Mouse (Mus musculus) left cerebral cortex, adult 9 months (tissue): ENCODE data around the gene Herc3.
"Not testable (repeated sequence)": the region's sequence is repeated elsewhere in the genome, so short reads cannot be mapped to it uniquely, and the experiment has no call there.

Experiments used
- DNase-seq, 2 experiments: peaks; one replicate each; pipeline ENCODE4 v3.0.0; 2022; ENCODE audit warnings: low spot score in 2 of 2

Gene Herc3

DNA sequence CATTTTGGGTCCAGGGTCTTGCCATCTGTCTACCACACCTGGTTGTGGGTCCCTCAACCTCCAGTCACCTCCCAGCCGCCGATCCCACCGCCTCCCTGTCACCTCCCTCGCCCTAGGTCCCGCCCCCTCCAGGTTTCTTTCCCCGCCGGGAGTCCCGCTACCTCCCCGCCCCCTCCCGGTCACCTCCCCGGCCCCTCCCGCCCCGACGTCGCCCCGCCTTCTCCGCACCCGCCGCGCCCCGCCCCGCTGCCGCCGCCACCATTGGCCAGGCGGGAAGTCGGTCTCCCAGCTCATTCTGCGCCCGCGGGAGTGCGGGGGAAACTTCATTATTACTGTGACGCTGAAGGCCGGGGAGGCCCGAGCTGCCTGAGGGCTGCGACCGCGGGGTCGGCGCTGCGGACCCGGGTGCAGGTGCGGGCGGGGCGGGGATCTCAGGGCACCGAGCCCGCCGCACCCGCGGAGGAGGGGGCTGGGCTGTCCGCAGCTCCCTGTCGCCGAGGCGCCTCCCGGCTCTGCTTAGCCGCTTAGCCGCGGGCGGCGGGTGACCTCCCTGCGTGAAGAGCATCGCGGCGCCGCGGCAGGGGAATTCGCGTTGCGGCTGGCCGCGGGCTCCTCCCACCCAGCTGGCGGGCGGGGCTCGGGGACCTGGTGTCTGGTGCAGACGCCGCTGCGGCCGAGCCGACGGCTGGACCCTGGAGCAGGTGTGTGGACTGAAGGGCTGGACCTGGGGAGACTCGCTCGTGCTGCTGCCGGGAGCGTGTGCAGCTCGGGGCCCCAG lies at the start of gene Herc3:
Herc3 (plus strand) TSS at position 234 of the 778 bp plus-strand sequence.
- DNase-seq, result peak in 1 of 2 experiments; percentile 78

DNA sequence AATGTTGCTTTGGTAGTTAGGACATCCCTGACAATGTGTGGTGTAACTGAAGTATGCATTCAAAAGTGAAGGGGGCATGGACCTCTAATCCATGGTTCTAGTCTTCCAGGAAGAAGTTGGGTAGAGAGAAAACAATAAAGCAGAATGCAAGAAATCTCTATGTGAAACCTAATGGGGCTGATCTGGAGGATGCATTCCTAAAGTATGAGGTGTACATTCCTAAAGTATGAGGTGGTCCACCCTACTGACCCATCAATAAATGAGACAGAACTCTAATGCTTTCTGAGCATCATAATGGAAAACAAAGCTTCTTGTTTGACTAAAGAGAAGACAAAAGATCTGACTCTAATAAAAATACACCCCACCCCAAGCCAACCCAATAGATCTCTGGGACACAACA lies 29.9 kb upstream of the Herc3 start:
- DNase-seq, result no peak

DNA sequence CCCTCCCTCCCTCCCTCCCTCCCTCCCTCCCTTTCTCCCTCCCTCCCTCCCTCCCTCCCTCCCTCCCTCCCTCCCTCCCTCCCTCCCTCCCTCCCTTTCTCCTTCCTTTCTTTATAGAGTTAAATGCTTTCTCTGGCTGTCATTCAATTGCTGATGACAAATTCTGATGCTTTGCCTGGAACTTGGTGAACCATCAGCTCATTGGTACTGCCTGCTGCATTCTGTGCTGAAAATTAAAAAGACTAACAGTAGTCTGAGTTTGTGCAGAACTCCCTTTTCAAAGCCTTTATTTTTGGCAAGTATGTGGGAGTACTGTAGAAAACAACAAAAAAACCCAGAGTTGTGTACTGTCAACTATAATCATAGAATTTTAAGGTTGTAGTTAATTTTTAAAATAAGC lies 16.9 kb upstream of the Herc3 start:
- no peak for DNase-seq

DNA sequence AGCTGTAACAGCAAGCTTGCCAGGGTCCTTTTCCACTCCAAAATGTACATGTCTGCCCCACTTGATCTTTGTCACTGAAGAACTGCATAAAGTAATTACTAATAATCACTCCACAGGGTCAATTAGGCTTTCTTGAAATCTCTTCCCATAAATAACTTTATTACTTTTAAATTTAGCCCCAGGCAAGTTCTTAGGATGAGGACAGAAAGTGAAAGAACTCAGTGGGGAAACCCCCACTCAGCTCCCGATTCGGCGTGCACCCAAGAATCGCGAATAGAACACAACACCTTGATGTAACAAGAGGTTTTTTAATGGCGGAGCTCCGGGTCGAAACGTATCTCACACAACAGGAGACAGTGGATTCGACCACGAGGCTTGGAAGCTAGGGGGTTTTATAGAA lies 14.2 kb upstream of the Herc3 start:
- DNase-seq, result not testable (repeated sequence)

DNA sequence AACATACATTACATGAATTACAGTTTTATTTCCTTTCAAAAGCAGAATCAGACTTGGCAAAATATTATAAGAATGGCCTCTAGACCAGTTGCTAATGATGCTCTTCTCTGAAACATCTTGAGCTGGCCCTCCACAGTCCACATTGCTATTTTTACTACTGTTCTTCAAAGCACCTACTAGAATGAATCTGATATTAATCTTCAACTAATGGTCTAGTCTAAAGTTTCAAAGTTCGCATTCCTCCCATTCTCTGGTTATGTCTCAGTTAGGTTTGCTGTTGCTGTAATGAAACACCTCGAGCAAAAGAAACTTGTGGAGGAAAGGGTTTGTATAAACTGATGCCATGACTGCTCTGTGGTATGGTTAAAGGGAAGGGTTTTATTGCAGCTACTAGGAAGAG lies 5.6 kb upstream of the Herc3 start:
- no peak for DNase-seq

DNA sequence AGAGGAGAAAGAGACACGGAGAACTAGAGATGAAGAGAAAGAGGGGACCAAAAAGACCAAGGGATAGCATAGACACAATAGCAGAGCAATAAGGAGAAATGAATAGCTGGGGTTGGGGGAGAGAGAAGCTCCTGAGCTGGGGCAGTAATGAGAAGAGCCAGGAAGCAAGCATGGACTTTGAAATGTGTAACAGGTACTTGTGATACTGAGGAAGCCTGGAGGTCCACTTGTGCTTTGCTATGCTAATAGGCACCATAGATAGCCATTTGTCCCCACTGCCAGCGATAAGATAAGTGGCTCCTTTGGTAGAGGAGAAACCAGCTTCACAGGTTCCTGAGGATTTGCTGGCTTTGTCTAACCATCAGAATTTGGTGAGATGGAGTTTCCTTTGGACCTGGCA lies 5.2 kb upstream of the Herc3 start:
- no peak for DNase-seq

DNA sequence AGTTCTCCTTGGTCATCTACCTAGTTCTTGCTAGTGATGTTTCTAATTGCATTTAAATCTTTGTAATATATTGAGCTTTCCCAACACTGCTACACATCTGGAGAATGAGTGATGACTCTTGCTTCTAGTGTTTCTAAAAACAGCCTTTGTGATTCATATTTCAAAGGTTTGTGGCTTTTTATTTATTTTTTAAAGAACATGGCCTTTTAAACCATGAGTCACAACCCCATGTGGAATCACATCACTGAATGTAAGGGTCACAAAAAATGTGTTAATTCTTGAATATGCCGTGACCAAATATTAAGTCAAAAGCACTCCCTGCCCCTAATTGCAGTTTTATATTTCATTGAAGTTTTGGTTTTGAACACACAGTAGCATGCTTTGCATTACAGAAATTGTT lies 2.7 kb upstream of the Herc3 start:
- no peak for DNase-seq

DNA sequence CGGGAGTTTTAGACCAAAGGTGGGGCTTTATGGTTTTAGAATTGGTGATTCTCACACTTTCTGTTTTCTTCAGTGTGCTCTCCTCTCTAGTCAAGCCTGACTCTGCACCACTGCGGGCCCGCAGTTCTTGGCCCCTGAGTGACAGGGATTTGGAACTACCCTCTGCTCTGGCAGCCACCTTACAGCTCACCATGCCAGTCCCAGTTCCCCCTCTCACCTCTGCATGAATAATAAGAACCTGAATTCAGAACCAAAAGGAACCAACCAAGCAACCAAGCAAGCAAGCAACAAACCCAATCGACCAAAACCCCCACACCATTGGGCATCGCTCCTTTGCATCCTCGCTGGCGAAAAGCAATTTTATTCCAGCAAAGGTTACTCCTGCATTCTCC lies 429 bp upstream of the Herc3 start:
- DNase-seq, result no peak

DNA sequence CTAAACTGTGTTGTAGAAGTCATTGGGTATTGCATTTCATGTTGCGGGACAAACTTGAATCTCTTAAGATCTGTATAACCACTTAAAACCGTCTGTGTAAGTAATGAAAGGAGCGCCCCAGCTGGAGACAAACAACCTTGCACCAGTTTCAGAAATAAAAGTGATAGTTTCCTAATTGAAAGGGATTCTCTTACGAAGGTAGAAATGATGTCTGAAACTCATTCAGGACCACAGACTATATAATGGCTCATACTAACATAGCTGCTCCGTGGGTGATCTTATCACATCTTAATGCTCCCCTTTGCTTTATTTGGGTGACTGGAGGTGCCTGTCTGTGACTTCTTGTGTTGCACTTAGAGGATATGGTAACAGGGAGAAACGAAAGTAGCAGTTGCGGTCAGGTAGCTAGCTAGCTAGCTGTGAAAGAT lies 1.3 kb downstream of the Herc3 start:
- no peak for DNase-seq

DNA sequence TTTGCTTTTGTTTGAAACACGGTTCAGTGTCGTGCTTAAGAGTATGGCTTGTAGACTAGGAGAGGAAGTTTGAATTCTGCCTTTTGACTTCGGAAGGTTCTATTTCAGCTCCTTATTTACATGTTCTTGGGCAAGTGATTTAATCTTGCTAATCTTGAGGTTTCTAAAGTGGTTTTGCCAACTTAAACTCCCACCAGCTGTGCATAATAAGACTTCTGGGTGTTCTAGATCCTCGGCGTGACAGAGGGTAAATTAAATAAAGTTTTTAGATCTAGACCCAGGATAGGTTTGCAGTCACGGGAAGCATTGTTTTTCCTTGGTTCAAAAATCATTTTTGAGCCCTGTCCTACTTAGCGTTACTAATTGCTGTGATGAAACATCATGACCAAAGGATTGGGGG lies 3.2 kb downstream of the Herc3 start:
- no peak for DNase-seq

DNA sequence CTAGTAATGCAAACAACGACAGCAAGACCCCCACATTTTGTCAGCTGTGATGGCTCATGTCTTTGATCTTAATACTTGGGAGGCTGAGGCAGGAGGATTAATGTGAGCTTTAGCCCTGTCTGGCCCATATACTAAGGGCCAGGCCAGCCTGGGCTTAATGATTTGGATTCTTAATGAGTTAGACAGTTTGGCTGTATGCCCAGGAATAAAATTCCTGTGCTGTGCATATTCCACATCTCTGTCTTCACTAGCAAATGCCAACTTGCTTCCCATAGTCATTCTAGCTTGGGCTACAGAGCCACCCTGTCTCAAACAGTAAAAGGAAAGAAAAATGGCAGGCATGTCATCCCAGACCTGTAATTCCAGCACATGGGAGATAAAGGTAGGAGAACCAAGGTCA lies 4.3 kb downstream of the Herc3 start:
- no peak for DNase-seq

DNA sequence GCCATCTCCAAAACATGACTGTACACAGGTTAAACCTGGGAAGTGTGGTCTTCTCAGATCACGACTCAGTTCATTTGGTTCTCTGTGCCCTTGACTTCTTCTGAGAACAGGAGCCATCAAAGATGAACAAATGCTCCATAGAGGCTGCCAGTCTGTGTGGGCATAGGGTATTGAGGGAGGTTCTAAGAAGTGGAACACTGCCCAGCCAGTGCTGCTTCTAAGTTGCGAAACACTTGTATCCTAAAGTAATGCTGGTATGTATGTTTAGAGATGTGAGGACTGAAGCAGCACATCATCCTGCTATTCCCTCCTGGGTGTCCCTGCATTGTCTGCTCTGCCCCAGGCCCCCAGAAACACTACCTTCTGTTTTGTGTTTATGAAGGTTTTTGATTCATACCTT lies 5.2 kb downstream of the Herc3 start:
- peak in 1 of 2 experiments; percentile 40 for DNase-seq

DNA sequence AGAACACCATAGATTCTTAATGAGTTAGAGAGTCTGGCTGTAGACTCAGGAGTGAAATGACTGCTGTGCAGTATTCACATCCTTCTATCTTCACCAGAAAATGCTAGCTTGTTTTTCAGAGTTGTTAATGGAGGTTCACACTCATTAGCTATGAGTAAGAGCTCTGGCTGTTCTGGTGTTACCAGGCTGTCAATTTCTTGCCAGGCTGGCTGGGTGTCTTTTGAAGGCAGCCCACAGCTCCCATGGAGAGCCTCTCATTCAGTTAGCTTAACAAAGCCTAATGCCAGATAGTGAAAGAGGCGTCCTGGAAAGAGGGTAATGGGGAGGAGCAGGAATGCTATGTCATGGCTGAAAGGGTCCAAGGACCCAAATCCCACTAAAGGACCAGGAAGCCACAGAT lies 6.7 kb downstream of the Herc3 start:
- DNase-seq, result peak in 1 of 2 experiments; percentile 51

DNA sequence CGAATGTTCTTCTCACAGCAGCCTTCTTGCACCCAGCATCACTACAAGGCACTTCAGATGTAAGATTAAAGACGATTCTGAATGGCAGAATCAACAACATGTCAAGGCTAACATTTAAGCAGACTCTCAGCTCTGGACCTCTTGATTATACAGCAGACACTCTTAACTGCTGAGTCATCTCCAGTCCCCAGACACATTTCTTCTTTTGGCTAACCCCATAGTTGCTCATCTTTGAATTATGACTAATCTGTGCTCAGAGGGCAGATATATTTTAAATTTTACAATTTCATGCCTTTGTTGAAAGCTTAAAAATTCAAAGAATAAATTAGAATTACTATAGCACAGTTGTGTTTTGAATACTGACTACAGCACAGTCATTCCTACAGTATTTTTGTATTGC lies 9.9 kb downstream of the Herc3 start:
- DNase-seq, result no peak

DNA sequence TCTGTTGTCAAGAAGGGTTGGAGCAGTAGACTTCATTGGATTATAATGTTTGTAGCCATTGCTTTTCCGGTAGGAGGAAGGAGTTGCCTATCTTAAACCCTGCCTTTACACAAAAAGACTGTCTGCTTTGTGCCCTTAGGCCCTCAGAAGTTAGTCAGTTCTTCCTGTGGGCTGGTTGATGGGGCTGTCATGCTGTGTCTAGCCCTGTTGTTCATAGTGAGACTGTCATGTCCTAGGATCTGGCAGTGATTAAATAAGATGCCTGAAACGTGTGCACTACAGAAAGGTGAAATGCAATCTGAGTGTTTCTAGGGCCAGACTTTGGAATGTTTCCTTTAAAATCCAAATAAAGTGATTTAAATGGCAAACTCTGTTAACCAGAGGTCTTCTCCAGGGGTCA lies 10.9 kb downstream of the Herc3 start:
- DNase-seq, result no peak

DNA sequence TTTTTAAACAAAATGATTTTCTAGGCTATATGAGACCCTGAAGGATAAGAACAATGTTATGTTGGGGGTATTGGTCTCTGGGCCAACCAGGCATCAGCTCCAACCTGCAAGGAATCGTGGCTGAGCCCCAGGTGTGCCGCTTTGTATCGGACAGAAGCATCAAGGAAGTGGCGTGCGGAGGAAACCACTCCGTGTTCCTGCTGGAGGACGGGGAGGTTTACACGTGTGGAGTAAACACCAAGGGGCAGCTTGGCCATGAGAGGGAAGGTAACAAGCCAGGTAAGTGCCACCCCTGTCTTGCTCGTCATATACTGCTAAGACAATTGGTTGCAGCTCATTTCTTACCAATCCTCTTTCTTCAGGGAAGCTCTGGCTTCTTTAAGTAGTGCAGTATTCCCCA lies 12.3 kb downstream of the Herc3 start:
- DNase-seq, result no peak

DNA sequence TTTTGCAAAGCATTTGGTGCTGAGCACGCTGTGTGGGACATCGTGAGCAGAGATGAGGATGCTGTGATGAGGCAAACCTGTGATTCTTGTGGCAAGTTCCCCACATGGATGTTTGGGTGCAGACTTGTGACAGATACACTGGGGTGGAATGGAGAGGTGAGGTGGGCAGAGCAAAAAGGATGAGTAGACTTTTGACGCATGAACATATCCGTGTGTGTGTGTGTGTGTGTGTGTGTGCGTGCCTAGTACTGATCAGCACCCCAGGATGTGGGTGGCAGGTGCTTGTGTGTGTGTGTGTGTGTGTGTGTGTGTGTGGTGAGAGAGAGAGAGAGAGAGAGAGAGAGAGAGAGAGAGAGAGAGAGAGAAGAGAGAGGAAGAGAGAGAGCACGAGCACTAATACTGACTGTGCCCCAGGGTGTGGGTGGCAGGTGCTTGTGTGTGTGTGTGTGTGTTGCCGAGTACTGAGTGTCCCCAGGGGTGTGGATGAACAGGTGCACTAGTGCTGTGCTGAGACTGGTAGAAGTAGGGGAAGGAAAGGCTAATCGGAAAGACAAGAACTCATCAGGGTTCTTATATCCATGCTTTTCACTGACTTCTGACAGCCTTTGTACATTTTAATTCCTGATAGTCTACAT lies 13.0 kb downstream of the Herc3 start:
- DNase-seq, result peak; percentile 54 to 58

DNA sequence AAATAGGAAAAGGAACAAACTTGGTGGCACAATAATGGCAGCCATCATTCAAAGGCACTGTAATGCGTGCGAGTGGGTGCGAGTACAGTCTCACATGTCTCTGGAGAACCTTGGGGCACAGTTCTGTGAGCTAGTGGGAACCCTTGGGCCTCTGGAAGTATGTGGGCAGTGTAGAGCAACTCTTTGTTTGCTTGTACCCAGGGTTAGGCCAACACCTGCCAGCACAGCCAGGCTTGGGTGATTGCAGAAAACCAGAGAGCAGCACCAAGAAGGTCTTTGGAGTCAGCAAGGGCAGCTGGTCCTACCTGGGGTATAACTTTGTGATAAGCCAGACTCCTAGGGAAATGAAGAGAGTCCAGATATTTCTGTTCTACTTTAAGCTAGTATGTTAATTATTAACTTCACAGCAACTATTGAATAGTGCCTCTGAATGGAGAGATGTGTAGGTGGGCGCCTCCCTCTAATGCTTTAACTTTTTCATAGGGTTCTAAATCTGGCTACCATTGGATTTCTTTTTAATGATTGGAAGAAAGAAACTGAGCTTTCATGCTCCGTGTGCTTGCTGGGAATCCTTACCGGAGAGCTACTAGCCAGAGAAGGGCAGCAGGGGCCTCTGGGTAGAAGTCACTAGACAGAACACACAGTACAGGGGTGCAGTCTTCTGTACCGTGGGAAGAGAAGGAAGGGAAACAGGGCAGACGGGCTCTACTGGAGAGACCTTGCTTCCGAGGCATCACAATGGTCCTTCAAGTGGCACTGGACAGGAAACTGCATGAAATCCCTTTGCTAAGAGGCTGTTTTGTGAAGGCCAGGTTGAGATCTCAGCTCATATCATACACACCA lies 15.8 kb downstream of the Herc3 start:
- no peak for DNase-seq

DNA sequence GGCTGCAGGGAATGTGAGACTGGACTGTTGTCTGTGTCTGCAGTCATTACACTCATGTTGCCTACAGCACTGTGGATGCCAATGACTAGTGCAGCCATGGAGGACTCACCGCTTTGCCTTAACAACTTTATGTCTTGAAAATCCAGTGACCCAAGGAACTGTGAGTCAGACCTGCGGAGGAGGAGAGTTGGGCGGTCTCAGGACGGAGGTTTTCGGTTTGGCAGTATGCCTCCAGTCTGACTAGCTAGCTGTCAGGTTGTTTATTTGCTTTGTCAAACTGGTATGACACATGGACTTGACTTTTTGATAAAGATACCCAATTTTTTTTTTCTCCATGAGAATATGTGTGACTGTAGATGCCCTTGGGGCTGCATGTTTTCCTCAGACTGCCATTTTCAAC lies 16.6 kb downstream of the Herc3 start:
- no peak for DNase-seq

DNA sequence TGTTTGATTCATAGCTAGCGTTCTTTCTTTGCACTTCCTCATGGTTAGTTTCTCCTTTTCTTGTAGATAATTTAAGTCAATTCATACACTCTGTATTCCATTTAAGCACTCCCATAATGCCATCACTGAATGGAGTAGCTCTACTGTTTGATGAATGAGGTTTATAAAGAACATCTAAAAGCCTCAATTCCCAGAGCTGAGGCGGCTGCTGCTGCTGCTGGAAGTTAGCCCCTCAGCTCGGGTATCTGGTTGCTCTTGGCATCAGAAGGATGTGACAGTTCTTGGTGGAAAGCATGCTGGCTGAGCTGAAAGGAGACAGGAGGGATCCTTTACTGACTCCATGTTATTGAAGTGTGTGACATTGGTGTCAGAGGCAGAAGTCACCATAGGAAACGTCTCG lies 18.1 kb downstream of the Herc3 start:
- no peak for DNase-seq

DNA sequence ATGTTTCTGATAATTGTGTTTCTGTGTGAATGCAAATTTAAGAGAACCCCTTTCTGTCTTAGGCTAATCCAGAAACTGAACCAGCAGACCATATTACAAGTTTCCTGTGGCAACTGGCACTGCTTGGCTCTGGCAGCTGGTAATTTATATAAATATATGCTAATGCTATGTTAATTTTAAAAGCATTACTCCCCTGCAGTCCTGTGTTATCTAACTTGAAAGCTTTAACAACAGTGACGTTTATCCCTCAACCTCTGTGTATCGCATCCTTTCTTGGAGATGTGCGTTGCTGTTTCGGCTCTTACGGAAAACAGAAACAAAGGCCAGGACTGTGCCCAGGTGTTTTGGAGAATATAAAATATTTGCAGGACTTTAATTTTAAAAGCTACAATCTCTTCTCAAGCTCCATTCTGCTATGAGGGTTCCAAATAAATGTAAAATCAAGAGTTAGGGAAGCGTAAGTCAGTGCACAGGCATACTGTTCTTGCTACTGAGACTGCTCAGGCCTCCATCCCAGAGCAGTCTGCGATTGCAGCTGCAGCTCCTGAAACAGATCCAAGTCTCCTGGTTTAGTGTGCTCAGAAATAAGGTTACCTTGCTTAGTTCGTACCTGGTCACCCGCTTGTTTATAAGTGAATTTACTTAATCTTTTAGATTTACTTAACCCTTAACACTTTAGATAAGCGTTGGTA lies 24.6 kb downstream of the Herc3 start:
- no peak for DNase-seq

DNA sequence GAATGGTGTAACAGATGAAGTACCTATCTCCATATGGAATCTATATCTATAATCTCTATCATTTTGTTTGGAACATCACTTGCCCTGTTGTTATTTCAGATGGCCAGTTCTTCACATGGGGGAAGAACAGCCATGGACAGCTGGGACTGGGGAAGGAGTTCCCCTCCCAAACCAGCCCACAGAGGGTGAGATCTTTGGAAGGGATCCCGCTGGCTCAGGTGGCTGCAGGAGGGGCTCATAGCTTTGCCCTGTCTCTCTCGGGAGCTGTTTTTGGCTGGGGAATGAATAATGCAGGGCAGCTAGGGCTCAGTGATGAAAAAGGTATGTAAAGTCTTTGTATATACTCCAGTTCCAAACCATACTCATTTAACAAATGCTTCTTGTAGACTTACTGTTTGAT lies 25.2 kb downstream of the Herc3 start:
- DNase-seq, result no peak
